Mouse (Mus musculus): ENCODE data around the gene Agap1. TPM values are rescaled to one million over a fixed set of nuclear protein-coding genes. Genes with fewer than 3 reads are reported as not detected.

The Agap1 gene
- polyA plus RNA-seq, 1 experiment from 2014 or later: 11.3 TPM

- H3K4me3 ChIP-seq (replicated peaks): no peak overlapping the region
- no peaks in the 10 kb centered on the region for H3K27me3 ChIP-seq
- ATAC-seq (replicated peaks; ENCODE audit: low FRiP score): no peak
- no peak overlapping the region for H3K27ac ChIP-seq
- no peak overlapping the region for H3K4me2 ChIP-seq
- H3K4me1 ChIP-seq: peaks cover 14% of the 10 kb centered on the region; the same call in 1 of the 2 replicates
- H3K36me3 ChIP-seq: no peaks in the 10 kb centered on the region
- 90% methylated on average over 12 of the region's 12 CpGs for WGBS
- H3K9me3 ChIP-seq (replicated peaks): no peaks in the 10 kb centered on the region
- no peak overlapping the region for H3K9ac ChIP-seq
Measured at GRCm38 (mm10) chr1:89692420-89692819, 237.8 kb downstream of the Agap1 start.

- Histone ChIP-seq H3K4me3 (replicated peaks) (no peak overlapping the region), H3K9me3 (replicated peaks) (no peaks in the 10 kb centered on the region), H3K4me2 (no peak overlapping the region), H3K36me3 (no peaks in the 10 kb centered on the region), H3K4me1 (0 out of 2 replicates have a peak, but pooled peaks cover 4% of the 10 kb centered on the region), H3K9ac (no peak overlapping the region), H3K27me3 (no peaks in the 10 kb centered on the region), H3K27ac (no peak overlapping the region)
- ATAC-seq (replicated peaks; ENCODE audit: low FRiP score): no peak
- WGBS: 89% methylated on average over 5 of the region's 5 CpGs
Measured at GRCm38 (mm10) chr1:89694916-89695315, 240.3 kb downstream of the Agap1 start.

GRCm38 (mm10) chr1:89697241-89697640 lies 242.6 kb downstream of the Agap1 start:
- Histone ChIP-seq H3K27me3 (0 out of 2 replicates have a peak, but pooled peaks cover 3% of the 10 kb centered on the region), H3K36me3 (no peaks in the 10 kb centered on the region), H3K4me1 (no peaks in the 10 kb centered on the region; the same call in 1 of the 2 replicates), H3K4me3 (replicated peaks) (no peak overlapping the region), H3K27ac (no peak overlapping the region), H3K9me3 (replicated peaks) (no peaks in the 10 kb centered on the region), H3K9ac (no peak overlapping the region), H3K4me2 (no peak overlapping the region)
- ATAC-seq (replicated peaks; ENCODE audit: low FRiP score): no peak
- WGBS: 86% methylated on average over 2 of the region's 2 CpGs

- Histone ChIP-seq H3K36me3 (no peaks in the 10 kb centered on the region), H3K4me2 (no peak overlapping the region), H3K9me3 (replicated peaks) (no peaks in the 10 kb centered on the region), H3K27me3 (0 out of 2 replicates have a peak, but pooled peaks cover 3% of the 10 kb centered on the region), H3K4me1 (peaks cover 15% of the 10 kb centered on the region), H3K9ac (no peak overlapping the region), H3K4me3 (replicated peaks) (no peak overlapping the region), H3K27ac (no peak overlapping the region)
- WGBS: 81% methylated on average over 9 of the region's 9 CpGs
- no peak for ATAC-seq (replicated peaks; ENCODE audit: low FRiP score)
Measured at GRCm38 (mm10) chr1:89700166-89700565, 245.6 kb downstream of the Agap1 start.

GRCm38 (mm10) chr1:89701162-89701730 lies 246.6 kb downstream of the Agap1 start:
- H3K36me3 ChIP-seq: peaks cover 2% of the 10 kb centered on the region; the same call in 1 of the 2 replicates
- no peak overlapping the region for H3K27ac ChIP-seq
- H3K4me3 ChIP-seq (replicated peaks): no peak overlapping the region

GRCm38 (mm10) chr1:89703294-89703693 lies 248.7 kb downstream of the Agap1 start:
- WGBS: 12% methylated on average over 13 of the region's 13 CpGs
- Histone ChIP-seq H3K9ac (no peak overlapping the region), H3K36me3 (peaks cover 4% of the 10 kb centered on the region; the same call in 1 of the 2 replicates), H3K27me3 (0 out of 2 replicates have a peak, but pooled peaks cover 3% of the 10 kb centered on the region), H3K4me1 (peaks cover 15% of the 10 kb centered on the region), H3K9me3 (replicated peaks) (no peaks in the 10 kb centered on the region), H3K4me3 (replicated peaks) (no peak overlapping the region), H3K4me2 (no peak overlapping the region), H3K27ac (no peak overlapping the region)
- ATAC-seq (replicated peaks; ENCODE audit: low FRiP score): peak; percentile 79; the same call in 1 of the 2 replicates

More at GRCm38 (mm10) chr1:89701162-89701730, 246.6 kb downstream of the Agap1 start:
- H3K4me2 ChIP-seq: no peak overlapping the region
- H3K9ac ChIP-seq: no peak overlapping the region
- no peak for ATAC-seq (replicated peaks; ENCODE audit: low FRiP score)
- 0 out of 2 replicates have a peak, but pooled peaks cover 3% of the 10 kb centered on the region for H3K27me3 ChIP-seq
- no peaks in the 10 kb centered on the region for H3K9me3 ChIP-seq (replicated peaks)
- peaks cover 15% of the 10 kb centered on the region for H3K4me1 ChIP-seq
- 87% methylated on average over 5 of the region's 5 CpGs for WGBS

GRCm38 (mm10) chr1:89705670-89706069 lies 251.1 kb downstream of the Agap1 start:
- WGBS: 95% methylated on average over 6 of the region's 6 CpGs
- no peak for ATAC-seq (replicated peaks; ENCODE audit: low FRiP score)

GRCm38 (mm10) chr1:89706862-89707261 lies 252.3 kb downstream of the Agap1 start:
- Histone ChIP-seq H3K4me2 (no peak overlapping the region), H3K9ac (no peak overlapping the region), H3K27ac (no peak overlapping the region), H3K4me1 (peaks cover 21% of the 10 kb centered on the region), H3K4me3 (replicated peaks) (no peak overlapping the region), H3K36me3 (peaks cover 4% of the 10 kb centered on the region; the same call in 1 of the 2 replicates), H3K27me3 (no peaks in the 10 kb centered on the region), H3K9me3 (replicated peaks) (no peaks in the 10 kb centered on the region)
- ATAC-seq (replicated peaks; ENCODE audit: low FRiP score): no peak
- WGBS: 81% methylated on average over 2 of the region's 2 CpGs

More at GRCm38 (mm10) chr1:89705670-89706069, 251.1 kb downstream of the Agap1 start:
- Histone ChIP-seq H3K4me2 (no peak overlapping the region), H3K27ac (no peak overlapping the region), H3K9ac (no peak overlapping the region), H3K9me3 (replicated peaks) (no peaks in the 10 kb centered on the region), H3K27me3 (0 out of 2 replicates have a peak, but pooled peaks cover 3% of the 10 kb centered on the region), H3K36me3 (peaks cover 4% of the 10 kb centered on the region; the same call in 1 of the 2 replicates), H3K4me1 (peaks cover 21% of the 10 kb centered on the region), H3K4me3 (replicated peaks) (no peak overlapping the region)

- H3K4me3 ChIP-seq (replicated peaks): no peak overlapping the region
- H3K27me3 ChIP-seq: no peaks in the 10 kb centered on the region
Measured at GRCm38 (mm10) chr1:89707756-89708480, 253.3 kb downstream of the Agap1 start.

GRCm38 (mm10) chr1:89709824-89710223 lies 255.2 kb downstream of the Agap1 start:
- 63% methylated on average over 5 of the region's 5 CpGs for WGBS
- no peaks in the 10 kb centered on the region for H3K9me3 ChIP-seq (replicated peaks)
- no peak overlapping the region for H3K4me2 ChIP-seq
- H3K27ac ChIP-seq: no peak overlapping the region
- H3K4me1 ChIP-seq: peaks cover 15% of the 10 kb centered on the region; the same call in 1 of the 2 replicates
- H3K36me3 ChIP-seq: peaks cover 4% of the 10 kb centered on the region; the same call in 1 of the 2 replicates
- no peak overlapping the region for H3K4me3 ChIP-seq (replicated peaks)
- ATAC-seq (replicated peaks; ENCODE audit: low FRiP score): no peak
- H3K27me3 ChIP-seq: no peaks in the 10 kb centered on the region
- no peak overlapping the region for H3K9ac ChIP-seq

More at GRCm38 (mm10) chr1:89707756-89708480, 253.3 kb downstream of the Agap1 start:
- Histone ChIP-seq H3K9ac (no peak overlapping the region), H3K27ac (no peak overlapping the region), H3K9me3 (replicated peaks) (no peaks in the 10 kb centered on the region), H3K36me3 (peaks cover 4% of the 10 kb centered on the region; the same call in 1 of the 2 replicates), H3K4me2 (no peak overlapping the region), H3K4me1 (peaks cover 17% of the 10 kb centered on the region)
- WGBS: 80% methylated on average over 15 of the region's 15 CpGs
- ATAC-seq (replicated peaks; ENCODE audit: low FRiP score): no peak

- H3K4me3 ChIP-seq (replicated peaks): no peak overlapping the region
- H3K4me2 ChIP-seq: no peak overlapping the region
- no peak overlapping the region for H3K27ac ChIP-seq
- no peaks in the 10 kb centered on the region for H3K27me3 ChIP-seq
- WGBS: 50% methylated on average over 5 of the region's 5 CpGs
- H3K4me1 ChIP-seq: peaks cover 15% of the 10 kb centered on the region; the same call in 1 of the 2 replicates
- no peaks in the 10 kb centered on the region for H3K36me3 ChIP-seq
- no peak for ATAC-seq (replicated peaks; ENCODE audit: low FRiP score)
- no peaks in the 10 kb centered on the region for H3K9me3 ChIP-seq (replicated peaks)
- H3K9ac ChIP-seq: no peak overlapping the region
Measured at GRCm38 (mm10) chr1:89713681-89714080, 259.1 kb downstream of the Agap1 start.
